Mouse (Mus musculus) ES-E14 (cell line): ENCODE results near the gene Syf2. TPM values are rescaled to one million over a fixed set of nuclear protein-coding genes. Genes with fewer than 3 reads are reported as not detected.

ENCODE experiments used
- DNase-seq: peaks from one replicate; pipeline ENCODE4 v3.0.0-alpha.2; 2013; ENCODE audit warnings: low read depth, low spot score
- H3K27ac ChIP-seq: 2 replicates; pipeline ENCODE4 v1.5.1; 2012; ENCODE audit warnings: low read depth, mild to moderate bottlenecking, low read length, moderate library complexity, mixed read lengths; ENCODE audit not compliant: poor library complexity, insufficient read depth, severe bottlenecking
- H3K36me3 ChIP-seq: 2 replicates; pipeline ENCODE4 v1.6.1; 2012; ENCODE audit warnings: mild to moderate bottlenecking, low read length, moderate library complexity, mixed read lengths; ENCODE audit not compliant: control insufficient read depth, poor library complexity, insufficient read depth, severe bottlenecking
- H3K4me1 ChIP-seq, 2 experiments: fragments of 150-350 bp in 1 of 2; sonication (generic) in 1 of 2; 2 replicates each; pipeline ENCODE4 v1.6.1; 2012; ENCODE audit warnings: low read length in 2 of 2, mild to moderate bottlenecking in 1 of 2, mixed read lengths in 1 of 2; ENCODE audit not compliant: control insufficient read depth in 2 of 2, insufficient read depth in 2 of 2, poor library complexity in 1 of 2
- H3K4me3 ChIP-seq, 2 experiments: fragments of 150-350 bp in 1 of 2; sonication (generic) in 1 of 2; 2 replicates each; pipeline ENCODE4 v1.5.1; 2012; ENCODE audit warnings: low read length in 2 of 2, low read depth in 1 of 2, mild to moderate bottlenecking in 1 of 2, mixed read lengths in 1 of 2; ENCODE audit not compliant: insufficient read depth in 1 of 2, poor library complexity in 1 of 2, severe bottlenecking in 1 of 2
- H3K9ac ChIP-seq: 2 replicates; pipeline ENCODE4 v1.6.1; 2012; ENCODE audit warnings: low read depth, mild to moderate bottlenecking, low read length, mixed read lengths; ENCODE audit not compliant: poor library complexity, insufficient read depth, severe bottlenecking
- H3K9me3 ChIP-seq: fragments of 150-350 bp; sonication (generic); 2 replicates; pipeline ENCODE4 v1.6.1; 2012; ENCODE audit warnings: low read depth, mild to moderate bottlenecking, low read length; ENCODE audit not compliant: control insufficient read depth, insufficient read depth
- CHD2 ChIP-seq: IDR thresholded peaks from 2 replicates; pipeline ENCODE4 v1.6.1; 2014; ENCODE audit warnings: mild to moderate bottlenecking, low read depth, low read length, inconsistent platforms
- HCFC1 ChIP-seq: IDR thresholded peaks from 2 replicates; pipeline ENCODE4 v1.6.1; 2012; ENCODE audit warnings: low read length, inconsistent platforms, borderline replicate concordance; ENCODE audit not compliant: insufficient read depth
- MAFK ChIP-seq: IDR thresholded peaks from 2 replicates; pipeline ENCODE4 v1.6.1; 2014; ENCODE audit warnings: mild to moderate bottlenecking, low read depth, low read length, inconsistent platforms; ENCODE audit not compliant: insufficient read depth
- ZC3H11A ChIP-seq: IDR thresholded peaks from 2 replicates; pipeline ENCODE4 v1.6.1; 2012; ENCODE audit warnings: low read depth, mild to moderate bottlenecking, inconsistent platforms, low read length, borderline replicate concordance
- ZNF384 ChIP-seq: IDR thresholded peaks from 2 replicates; pipeline ENCODE4 v1.6.1; 2012; ENCODE audit warnings: low read depth, low read length, inconsistent platforms
- in situ Hi-C, 2 experiments: fragments of 600-800 bp; cut with MboI; formaldehyde crosslinking; loops; one replicate each; pipeline ENCODE4 v1.15.1; 2025; ENCODE audit warnings: low sequenced_read_pairs in 2 of 2, inconsistent platforms in 1 of 2; ENCODE audit not compliant: unreplicated experiment in 2 of 2
- total RNA-seq: library from RNA; depleted of rRNA; stranded (reverse); fragments of 300-350 nt; gene quantifications from 2 replicates; pipeline ENCODE4 v1.2.3, GENCODE M21; 2012

Syf2 gene
- total RNA-seq, 1 experiment, result 76.6 TPM

DNA sequence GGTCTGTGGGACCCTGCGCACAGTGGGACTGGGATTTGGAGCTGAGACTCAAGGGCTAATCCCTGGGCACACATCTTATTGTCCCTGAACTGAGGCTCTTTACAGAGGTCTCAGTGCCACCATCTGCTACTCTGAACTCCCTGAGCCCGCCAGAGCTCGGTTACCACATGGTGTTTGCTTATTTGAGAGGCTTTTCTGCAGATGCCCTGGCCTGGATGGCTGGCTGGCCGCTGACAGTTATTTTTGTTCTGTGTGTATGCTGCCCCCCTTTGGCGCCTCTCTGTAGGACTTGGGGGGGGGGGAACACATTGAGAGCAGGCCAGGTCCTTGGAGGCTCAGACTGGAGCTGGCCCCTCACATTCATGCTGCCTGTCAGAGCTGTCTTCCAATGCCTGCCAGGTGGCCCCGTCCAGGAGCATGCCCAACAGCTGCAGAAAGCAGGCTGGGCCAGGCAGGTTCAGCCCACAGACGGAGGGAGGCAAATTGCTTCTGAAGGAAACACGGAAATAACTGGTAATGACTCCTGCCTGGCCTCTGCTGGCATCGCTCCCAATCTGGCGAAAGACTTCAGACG lies 19.9 kb downstream of the Syf2 start:
- H3K27ac ChIP-seq, result no peak overlapping the region
- H3K36me3 ChIP-seq, result no peaks in the 10 kb centered on the region
- H3K4me1 ChIP-seq, result peaks cover 2 to 3% of the 10 kb centered on the region in 2 experiments; a peak in 1 of 4 replicates
- H3K9ac ChIP-seq, result no peak overlapping the region
- DNase-seq, result no peak
- no peaks in the 10 kb centered on the region for H3K9me3 ChIP-seq
- in situ Hi-C loops, result no loop called here
- no peak overlapping the region for H3K4me3 ChIP-seq
- TF ChIP-seq HCFC1 (no peak), ZC3H11A (no peak), ZNF384 (no peak), MAFK (no peak), CHD2 (no peak)

DNA sequence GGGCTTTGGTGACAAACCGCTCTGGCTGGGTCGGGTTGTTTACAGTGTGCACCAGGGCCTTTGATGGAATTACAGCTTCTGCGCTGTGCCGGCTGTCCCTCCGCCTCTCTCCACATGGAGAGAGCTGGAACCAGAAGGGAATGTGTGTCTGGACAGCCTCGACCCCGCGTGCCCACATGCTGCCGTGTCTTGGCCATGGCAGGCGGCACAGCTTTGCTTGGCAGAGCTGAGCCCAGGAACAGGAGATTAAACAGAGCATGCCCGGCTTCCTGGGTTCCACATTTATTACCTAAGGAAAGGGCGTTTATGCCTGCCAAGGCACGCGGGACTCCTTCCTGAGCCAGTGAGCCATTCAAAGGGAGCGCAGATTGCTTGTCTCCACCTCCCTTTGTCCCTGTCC lies 23.8 kb downstream of the Syf2 start:
- Histone ChIP-seq H3K9me3 (no peaks in the 10 kb centered on the region), H3K9ac (peak overlapping the region; percentile 40; the same call in 1 of the 2 replicates), H3K27ac (no peak overlapping the region), H3K4me3 (peak overlapping the region; percentile 49 to 51), H3K4me1 (peaks cover 3 to 5% of the 10 kb centered on the region in 2 experiments; a peak in 2 of 4 replicates), H3K36me3 (no peaks in the 10 kb centered on the region)
- in situ Hi-C loops, result no loop called here
- DNase-seq, result no peak
- no peak for TF ChIP-seq ZC3H11A
- TF ChIP-seq HCFC1, result no peak
- TF ChIP-seq CHD2, result no peak
- TF ChIP-seq ZNF384, result no peak
- no peak for TF ChIP-seq MAFK

DNA sequence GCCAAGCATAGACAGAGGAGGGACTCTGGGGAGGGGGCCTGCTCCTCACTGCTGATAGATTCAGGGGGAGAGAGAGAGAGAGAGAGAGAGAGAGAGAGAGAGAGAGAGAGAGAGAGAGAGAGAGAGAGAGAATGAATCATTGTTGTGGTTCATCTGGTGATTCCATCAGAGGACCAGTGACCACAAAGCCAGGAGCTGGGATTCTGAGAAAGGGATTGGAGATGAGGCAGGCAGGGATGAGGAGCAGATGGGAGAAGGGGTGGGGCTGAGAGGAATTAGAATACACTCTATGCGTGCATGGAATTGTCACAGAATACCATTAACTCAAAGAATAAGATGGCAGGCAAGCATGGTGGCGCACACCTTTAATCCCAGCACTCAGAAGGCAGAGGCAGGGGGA lies 24.5 kb downstream of the Syf2 start:
- in situ Hi-C loops, result no loop called here
- no peaks in the 10 kb centered on the region for H3K36me3 ChIP-seq
- no peak overlapping the region for H3K9ac ChIP-seq
- DNase-seq, result no peak
- H3K4me3 ChIP-seq, result no peak overlapping the region
- H3K4me1 ChIP-seq, result peaks cover 3 to 5% of the 10 kb centered on the region in 2 experiments; a peak in 2 of 4 replicates
- no peak overlapping the region for H3K27ac ChIP-seq
- TF ChIP-seq ZC3H11A, result no peak
- no peak for TF ChIP-seq CHD2
- TF ChIP-seq MAFK, result no peak
- TF ChIP-seq HCFC1, result no peak
- TF ChIP-seq ZNF384, result no peak
- H3K9me3 ChIP-seq, result no peaks in the 10 kb centered on the region

DNA sequence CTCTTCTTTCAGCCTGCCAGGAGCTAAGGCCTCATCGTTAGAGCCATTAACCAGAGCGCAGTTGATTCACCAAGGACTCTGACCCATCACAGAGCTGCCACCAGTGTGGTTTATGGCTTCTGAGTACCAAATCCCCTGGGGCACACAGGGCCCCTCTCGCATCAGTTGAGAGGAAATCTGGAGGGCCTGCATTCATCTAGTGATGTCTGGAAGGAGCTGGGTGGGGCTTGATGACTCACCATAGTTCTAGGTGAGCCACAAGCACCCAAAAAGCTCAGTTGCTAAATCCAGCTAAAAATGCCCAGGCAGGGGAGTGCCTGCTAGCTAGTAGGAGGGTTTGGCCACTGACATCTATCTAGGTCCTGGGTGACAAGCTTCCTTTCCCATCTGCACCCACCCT lies 25.1 kb downstream of the Syf2 start:
- in situ Hi-C loops, result no loop called here
- TF ChIP-seq ZC3H11A, result no peak
- no peak for TF ChIP-seq HCFC1
- TF ChIP-seq MAFK, result no peak
- no peak for TF ChIP-seq ZNF384
- no peak for TF ChIP-seq CHD2
- H3K27ac ChIP-seq, result no peak overlapping the region

More for the DNA sequence above, 25.1 kb downstream of the Syf2 start:
- peaks cover 3 to 5% of the 10 kb centered on the region in 2 experiments; a peak in 2 of 4 replicates for H3K4me1 ChIP-seq
- no peaks in the 10 kb centered on the region for H3K9me3 ChIP-seq
- no peaks in the 10 kb centered on the region for H3K36me3 ChIP-seq
- DNase-seq, result no peak
- H3K9ac ChIP-seq, result no peak overlapping the region
- H3K4me3 ChIP-seq, result no peak overlapping the region
